Mouse (Mus musculus): ENCODE data around the gene Gpx5. TPM values are rescaled to one million over a fixed set of nuclear protein-coding genes. Genes with fewer than 3 reads are reported as not detected.

The Gpx5 gene
- 0.53 and 1.4 TPM in 2 replicates for polyA plus RNA-seq (2012; rRNA removed)

GRCm38 (mm10) chr13:21292631-21293030, at the start of gene Gpx5:
Gene Gpx5, minus strand, starts transcription at chr13:21292731.
- WGBS: 78% methylated on average over 6 of the region's 6 CpGs
- DNase-seq (ENCODE audit: low read depth, low spot score): no peak

- WGBS: 2% methylated on average over 9 of the region's 9 CpGs
- no peak for DNase-seq (ENCODE audit: low read depth, low spot score)
Observed at GRCm38 (mm10) chr13:21327424-21327823, 34.9 kb upstream of the Gpx5 start.

GRCm38 (mm10) chr13:21326657-21327211, 34.2 kb upstream of the Gpx5 start:
- under 1% methylated on average over 24 of the region's 24 CpGs for WGBS
- peak; percentile 72 for DNase-seq (ENCODE audit: low read depth, low spot score)

GRCm38 (mm10) chr13:21326191-21326590, 33.7 kb upstream of the Gpx5 start:
- DNase-seq (ENCODE audit: low read depth, low spot score): peak; percentile 8
- 9% methylated on average over 4 of the region's 4 CpGs for WGBS

- no peak for DNase-seq (ENCODE audit: low read depth, low spot score)
- 68% methylated on average over 6 of the region's 6 CpGs for WGBS
Observed at GRCm38 (mm10) chr13:21323405-21323804, 30.9 kb upstream of the Gpx5 start.

- no peak for DNase-seq (ENCODE audit: low read depth, low spot score)
- WGBS: 27% methylated on average over 18 of the region's 18 CpGs
Observed at GRCm38 (mm10) chr13:21322509-21323375, 30.2 kb upstream of the Gpx5 start.

GRCm38 (mm10) chr13:21321890-21322494, 29.5 kb upstream of the Gpx5 start:
- no peak for DNase-seq (ENCODE audit: low read depth, low spot score)
- WGBS: 15% methylated on average over 18 of the region's 18 CpGs

GRCm38 (mm10) chr13:21320262-21320661, 27.7 kb upstream of the Gpx5 start:
- DNase-seq (ENCODE audit: low read depth, low spot score): no peak
- 57% methylated on average over 3 of the region's 3 CpGs for WGBS

- 71% methylated on average over 4 of the region's 4 CpGs for WGBS
- DNase-seq (ENCODE audit: low read depth, low spot score): no peak
Observed at GRCm38 (mm10) chr13:21313903-21314302, 21.4 kb upstream of the Gpx5 start.

- WGBS: 46% methylated on average over 4 of the region's 5 CpGs
- no peak for DNase-seq (ENCODE audit: low read depth, low spot score)
Observed at GRCm38 (mm10) chr13:21312854-21313253, 20.3 kb upstream of the Gpx5 start.

GRCm38 (mm10) chr13:21311926-21312325, 19.4 kb upstream of the Gpx5 start, which contains the start of gene Gpx6:
Gene Gpx6, plus strand, starts transcription at chr13:21312125.
- DNase-seq (ENCODE audit: low read depth, low spot score): no peak
- WGBS: 23% methylated on average over 3 of the region's 3 CpGs

GRCm38 (mm10) chr13:21309788-21310187, 17.3 kb upstream of the Gpx5 start:
- 51% methylated on average over 2 of the region's 2 CpGs for WGBS
- no peak for DNase-seq (ENCODE audit: low read depth, low spot score)

- DNase-seq (ENCODE audit: low read depth, low spot score): no peak
- WGBS: 58% methylated on average over 3 of the region's 3 CpGs
Observed at GRCm38 (mm10) chr13:21304483-21305066, 12.0 kb upstream of the Gpx5 start.

GRCm38 (mm10) chr13:21298557-21298956, 6.0 kb upstream of the Gpx5 start:
- 42% methylated on average over 3 of the region's 3 CpGs for WGBS
- no peak for DNase-seq (ENCODE audit: low read depth, low spot score)

GRCm38 (mm10) chr13:21279559-21279958, 13.0 kb downstream of the Gpx5 start:
- 2% methylated on average over 13 of the region's 13 CpGs for WGBS
- DNase-seq (ENCODE audit: low read depth, low spot score): peak; percentile 52

- 5% methylated on average over 8 of the region's 8 CpGs for WGBS
- no peak for DNase-seq (ENCODE audit: low read depth, low spot score)
Observed at GRCm38 (mm10) chr13:21279076-21279475, 13.5 kb downstream of the Gpx5 start.

- no peak for DNase-seq (ENCODE audit: low read depth, low spot score)
- whole genome bisulfite sequencing: 16% methylated on average over 9 of the region's 9 CpGs
Observed at GRCm38 (mm10) chr13:21276551-21276950, 16.0 kb downstream of the Gpx5 start.

- 3% methylated on average over 25 of the region's 25 CpGs for WGBS
- no peak for DNase-seq (ENCODE audit: low read depth, low spot score)
Observed at GRCm38 (mm10) chr13:21275815-21276550, 16.5 kb downstream of the Gpx5 start.

GRCm38 (mm10) chr13:21275021-21275814, 17.3 kb downstream of the Gpx5 start:
- no peak for DNase-seq (ENCODE audit: low read depth, low spot score)
- 4% methylated on average over 29 of the region's 29 CpGs for WGBS
